Mouse (Mus musculus): ENCODE data around the gene Cdc14a.

Cdc14a gene

DNA sequence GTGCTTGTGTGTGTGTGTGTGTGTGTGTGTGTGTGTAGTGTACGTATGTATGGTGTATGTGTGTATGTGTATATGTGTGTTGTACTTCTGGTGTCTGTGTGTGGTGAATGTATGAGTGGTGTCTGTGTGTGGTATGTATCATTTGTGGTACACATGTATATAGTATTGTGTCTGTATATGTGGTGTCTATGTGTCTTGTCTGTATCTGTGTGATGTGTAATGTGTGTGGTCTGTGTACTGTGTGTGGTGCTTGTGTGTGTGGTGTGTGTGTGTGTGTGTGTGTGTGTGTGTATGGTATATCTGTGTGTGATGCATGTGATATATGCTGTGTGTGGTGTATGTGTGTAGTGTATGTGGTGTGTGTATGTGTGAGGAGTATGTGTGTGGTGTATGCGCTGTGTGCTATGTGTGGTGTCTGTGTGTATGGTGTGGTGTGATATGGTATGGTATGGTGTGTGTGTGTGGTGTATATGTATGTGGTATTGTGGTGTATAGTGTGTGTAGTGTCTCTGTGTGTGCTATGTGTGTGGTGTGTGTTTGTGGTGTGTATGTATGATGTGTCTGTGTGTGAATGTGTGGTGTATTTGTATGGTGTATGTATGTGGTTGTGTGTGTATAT lies 156.7 kb downstream of the Cdc14a start:
- no peak for DNase-seq (ENCODE audit: low spot score in 2 of 2)

DNA sequence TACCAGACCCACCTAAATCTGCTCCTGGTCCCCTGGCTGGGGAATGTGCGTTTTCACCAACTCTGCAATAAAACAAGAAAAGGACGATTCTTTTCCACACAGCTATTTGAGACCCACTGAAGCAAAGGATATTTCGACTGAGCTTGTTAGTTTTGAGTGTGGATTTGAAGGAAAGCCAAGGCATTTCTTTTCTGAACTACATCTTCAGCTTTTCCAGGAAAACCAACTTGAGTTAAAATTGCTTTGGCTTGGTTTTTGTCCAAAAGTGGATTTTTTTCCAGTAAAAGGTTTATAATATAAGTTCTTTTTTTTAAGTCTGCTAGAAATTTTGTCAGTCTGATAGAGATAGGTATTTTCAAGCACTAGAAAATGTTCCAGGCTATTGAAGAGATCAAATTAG lies 157.5 kb downstream of the Cdc14a start:
- DNase-seq (ENCODE audit: low spot score in 2 of 2): no peak

GRCm38 (mm10) chr3:116263977-116264376 lies 159.9 kb downstream of the Cdc14a start:
- DNase-seq (ENCODE audit: low spot score in 2 of 2): no peak

DNA sequence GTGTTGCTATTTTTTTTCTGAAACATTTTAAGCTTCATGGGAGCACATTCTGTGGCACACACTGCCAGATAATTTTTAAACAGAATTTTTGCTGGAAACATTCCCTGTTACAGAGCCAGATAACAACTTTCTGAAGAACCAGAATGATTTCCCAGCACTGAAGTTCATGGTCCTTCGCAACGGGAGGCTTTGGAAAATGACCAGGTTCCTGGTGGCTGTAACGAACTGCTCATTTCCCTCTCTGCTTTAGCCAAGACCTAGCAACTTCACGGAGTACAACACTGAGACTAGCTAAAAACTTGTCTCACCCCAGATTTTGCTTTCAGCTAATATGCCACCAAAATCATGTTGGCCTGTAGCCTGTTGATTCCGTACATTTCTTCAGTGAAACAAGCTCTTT lies 160.8 kb downstream of the Cdc14a start:
- DNase-seq (ENCODE audit: low spot score in 2 of 2): no peak

GRCm38 (mm10) chr3:116256104-116256503 lies 167.7 kb downstream of the Cdc14a start:
- DNase-seq (ENCODE audit: low spot score in 2 of 2): no peak

- peak; percentile 81 to 84 for DNase-seq (ENCODE audit: low spot score in 2 of 2)
Observed at GRCm38 (mm10) chr3:116253077-116253531, 170.7 kb downstream of the Cdc14a start, which contains the start of gene Gpr88. Gene Gpr88, minus strand, starts transcription at chr3:116253503.

DNA sequence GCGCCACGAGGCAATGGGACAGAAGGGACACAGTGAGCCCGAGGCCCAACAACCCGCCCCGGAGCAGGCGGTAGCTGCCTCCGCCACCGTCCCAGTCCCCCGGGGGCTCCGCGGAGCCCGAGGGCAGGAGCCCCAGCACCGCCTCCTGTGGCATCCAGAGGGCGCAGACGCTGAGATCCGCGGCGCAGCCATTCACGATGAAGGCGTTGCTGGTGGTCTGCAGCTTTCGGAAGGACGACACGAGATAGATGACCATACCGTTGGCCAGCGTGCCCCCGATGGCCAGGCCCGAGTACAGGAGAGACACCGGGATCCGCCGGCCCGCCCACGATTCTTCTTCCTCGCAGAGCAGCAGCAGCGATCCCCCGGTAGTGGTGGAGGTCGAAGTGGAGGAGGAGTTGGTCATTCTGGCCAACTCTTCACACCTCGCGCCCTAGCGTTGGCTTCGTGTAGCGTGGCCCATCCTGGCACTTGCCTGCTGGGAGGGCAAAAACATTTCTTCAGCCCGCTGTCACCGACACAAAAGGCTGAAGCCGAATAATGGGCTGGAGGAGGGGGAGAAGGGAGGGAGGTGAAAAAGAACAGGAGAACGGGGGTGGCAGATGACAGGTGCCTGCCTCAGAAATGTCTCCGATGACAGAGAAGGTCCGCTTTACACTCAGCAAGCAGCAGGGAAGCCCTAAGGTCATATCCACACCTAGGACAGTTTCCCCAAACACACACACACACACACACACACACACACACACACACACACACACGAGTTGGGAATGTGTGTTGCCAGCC lies 171.4 kb downstream of the Cdc14a start:
- DNase-seq (ENCODE audit: low spot score in 2 of 2): peak; percentile 30 to 38

DNA sequence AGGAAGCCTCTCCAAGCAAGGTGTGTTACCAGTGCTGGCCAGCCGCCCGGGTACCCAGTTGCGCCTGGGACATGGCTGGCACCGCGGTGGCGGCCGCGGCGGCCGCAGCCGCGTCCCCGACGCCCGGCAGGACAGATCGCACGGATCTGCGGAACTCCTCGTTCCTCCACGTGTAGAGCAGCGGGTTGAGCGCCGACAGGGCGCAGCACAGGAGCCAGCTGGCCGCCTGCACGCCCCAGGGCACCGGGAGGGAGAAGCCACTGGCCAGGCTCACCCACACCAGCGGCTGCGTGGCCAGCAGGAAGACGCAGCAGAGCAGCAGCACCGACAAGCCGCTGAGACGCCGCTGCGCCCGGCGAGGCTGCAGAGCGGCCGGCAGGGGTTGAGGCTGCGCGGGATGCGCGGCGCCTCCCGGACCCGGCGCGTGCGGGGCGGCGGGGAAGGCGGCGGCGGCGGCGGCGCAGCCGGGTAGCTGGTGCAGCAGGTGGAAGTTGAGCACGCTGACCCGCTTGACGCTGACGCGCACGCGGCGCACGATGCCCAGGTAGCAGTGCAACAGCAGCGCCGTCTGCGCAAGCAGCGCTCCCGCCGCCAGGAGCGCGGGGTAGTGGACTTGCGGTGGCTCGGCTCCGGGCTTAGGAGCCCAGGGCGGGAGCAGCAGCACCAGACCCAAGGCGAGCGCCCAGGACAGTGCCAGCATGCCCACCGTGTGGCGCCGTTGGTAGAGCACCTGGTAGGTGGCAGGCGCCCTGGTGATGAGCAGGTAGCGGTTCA lies 172.2 kb downstream of the Cdc14a start:
- peak; percentile 44 to 45 for DNase-seq (ENCODE audit: low spot score in 2 of 2)

- DNase-seq (ENCODE audit: low spot score in 2 of 2): peak in 1 of 2 experiments; percentile 15
Observed at GRCm38 (mm10) chr3:116249026-116249425, 174.8 kb downstream of the Cdc14a start.

DNA sequence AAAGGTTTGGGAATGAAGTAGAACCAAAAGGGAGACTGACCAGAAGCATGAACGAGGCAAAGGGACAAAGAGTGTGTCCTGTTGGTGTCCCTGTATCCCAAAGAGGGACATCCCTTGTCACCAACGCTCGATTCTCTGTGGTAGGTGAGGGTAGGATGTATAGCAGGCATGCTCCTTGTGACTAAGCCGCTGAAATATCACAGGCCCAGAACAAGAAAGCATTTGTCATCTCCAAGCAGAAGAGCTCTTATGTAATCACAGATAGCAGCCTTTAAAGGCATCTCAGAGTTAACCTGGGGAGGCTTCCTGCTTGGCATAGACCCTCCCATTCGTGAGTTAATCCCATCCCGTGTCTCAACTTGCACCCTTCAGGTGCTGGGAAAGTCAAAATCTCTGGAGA lies 179.4 kb downstream of the Cdc14a start:
- DNase-seq (ENCODE audit: low spot score in 2 of 2): peak in 1 of 2 experiments; percentile 39

DNA sequence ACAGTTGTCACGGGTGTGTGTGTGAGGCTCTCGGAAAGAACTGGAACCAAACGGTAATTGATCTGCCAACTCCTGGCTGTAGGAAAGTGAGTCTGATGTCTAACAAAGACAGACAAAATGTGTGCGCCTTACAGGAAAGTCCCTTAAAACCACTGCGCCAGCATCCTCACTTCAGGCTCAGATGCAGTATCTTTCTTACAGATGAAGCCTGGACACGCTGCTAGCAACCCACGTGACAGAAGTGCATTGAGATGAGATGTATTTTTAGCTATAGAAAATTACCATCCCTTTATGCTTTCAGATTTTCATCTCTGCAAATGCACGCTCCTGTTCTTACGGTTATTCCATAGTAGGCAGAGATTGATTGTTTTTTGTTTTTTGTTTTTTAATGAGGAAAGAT lies 181.1 kb downstream of the Cdc14a start:
- peak in 1 of 2 experiments; percentile 32 for DNase-seq (ENCODE audit: low spot score in 2 of 2)

GRCm38 (mm10) chr3:116237527-116237926 lies 186.3 kb downstream of the Cdc14a start:
- DNase-seq (ENCODE audit: low spot score in 2 of 2): no peak

DNA sequence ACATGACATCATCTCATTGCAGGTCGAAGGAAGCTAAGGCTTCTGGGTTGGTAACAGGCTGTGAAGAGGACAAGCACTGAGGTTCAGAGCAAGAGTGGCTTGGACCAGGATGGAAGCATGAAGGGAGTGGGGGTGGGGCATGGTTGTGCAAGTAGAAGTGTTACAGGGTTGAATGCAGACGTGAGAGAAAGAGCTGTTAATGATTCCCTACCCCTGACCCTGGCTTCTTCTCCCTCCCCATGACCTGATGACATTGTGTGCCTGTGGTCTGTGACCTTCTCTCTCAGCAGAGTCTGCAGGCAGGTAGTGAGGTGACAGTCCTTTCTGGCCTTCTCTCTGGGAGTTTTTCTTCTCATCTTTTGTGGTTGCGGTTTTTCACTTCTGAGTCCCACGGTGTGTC lies 187.0 kb downstream of the Cdc14a start:
- no peak for DNase-seq (ENCODE audit: low spot score in 2 of 2)

DNA sequence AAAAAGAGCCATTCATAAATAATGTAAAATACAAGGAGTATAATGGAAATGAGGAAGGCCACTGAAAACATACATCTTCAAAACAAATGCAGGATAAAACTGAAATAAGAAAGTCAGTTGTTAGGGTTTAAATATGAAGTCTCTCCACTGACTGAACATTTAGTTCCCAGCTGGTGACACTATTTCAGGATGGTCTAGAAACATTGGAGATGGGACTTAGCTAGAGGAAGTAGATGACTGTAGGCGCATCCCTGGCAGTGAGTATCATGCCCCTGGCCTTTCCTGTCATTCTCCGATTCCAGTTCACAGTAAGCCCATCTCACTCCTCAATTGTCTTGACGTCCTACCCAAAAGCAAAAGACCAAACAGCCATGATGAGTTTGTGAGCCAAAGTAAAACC lies 190.3 kb downstream of the Cdc14a start:
- DNase-seq (ENCODE audit: low spot score in 2 of 2): no peak

- no peak for DNase-seq (ENCODE audit: low spot score in 2 of 2)
Observed at GRCm38 (mm10) chr3:116232763-116233162, 191.1 kb downstream of the Cdc14a start.

- no peak for DNase-seq (ENCODE audit: low spot score in 2 of 2)
Observed at GRCm38 (mm10) chr3:116229336-116229735, 194.5 kb downstream of the Cdc14a start.

DNA sequence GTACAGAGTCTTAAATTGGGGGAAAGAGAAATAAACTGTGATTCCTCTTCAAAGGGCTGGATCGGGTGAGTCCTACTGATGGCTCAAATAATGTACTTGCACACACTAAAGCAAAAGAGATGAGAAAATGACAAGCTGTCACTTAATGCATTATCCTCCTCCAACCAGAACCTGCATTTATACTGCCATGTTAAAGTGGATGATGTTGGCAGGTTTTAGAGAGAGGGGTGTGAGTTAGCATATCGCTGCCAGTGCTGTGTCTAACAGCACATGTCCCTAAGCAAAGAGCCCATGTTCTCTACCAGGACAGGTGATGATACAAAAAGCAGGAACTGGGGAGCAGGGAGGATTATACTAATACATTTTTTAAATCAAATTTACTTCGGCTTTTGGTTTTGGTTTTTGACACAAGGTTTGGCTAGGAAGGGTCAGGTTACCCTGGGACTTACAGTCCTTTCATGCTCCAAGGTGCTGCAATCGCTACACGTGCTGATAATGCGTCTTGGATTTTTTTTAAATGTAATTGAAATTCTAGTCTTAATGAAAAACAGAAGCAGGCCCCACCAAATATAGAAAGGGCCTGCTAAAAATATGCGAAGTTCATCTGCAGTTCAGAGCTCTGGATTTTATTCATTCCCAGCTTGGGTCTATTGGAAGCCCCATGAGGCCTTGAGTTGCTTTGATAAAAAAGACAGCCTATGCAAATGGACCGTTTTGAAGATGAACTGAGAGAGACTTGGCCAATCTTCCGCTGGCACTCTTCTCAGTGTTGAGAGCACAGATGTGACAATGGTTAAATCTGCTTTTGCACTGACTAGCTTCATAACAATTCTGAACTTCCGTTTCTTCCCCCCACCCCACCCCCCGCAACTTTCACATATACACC lies 195.2 kb downstream of the Cdc14a start:
- DNase-seq (ENCODE audit: low spot score in 2 of 2): no peak

GRCm38 (mm10) chr3:116227383-116227782 lies 196.4 kb downstream of the Cdc14a start:
- DNase-seq (ENCODE audit: low spot score in 2 of 2): no peak

GRCm38 (mm10) chr3:116226915-116227314 lies 196.9 kb downstream of the Cdc14a start:
- no peak for DNase-seq (ENCODE audit: low spot score in 2 of 2)
